Mouse (Mus musculus) hindbrain, embryonic 13.5 days (tissue): ENCODE data around the gene Rnpc3. TPM values are rescaled to one million over a fixed set of nuclear protein-coding genes. Genes with fewer than 3 reads are reported as not detected.
A peak's percentile ranks its signal among the peaks of the same experiment; 100 is the strongest.
"Not testable (repeated sequence)": the region's sequence is repeated elsewhere in the genome, so short reads cannot be mapped to it uniquely, and the experiment has no call there.

ENCODE experiments used
- ATAC-seq: fragments of 200-750 bp; cut with Nextera tagmentation; 2 replicates; pipeline ENCODE4 v1.8.0; 2017; ENCODE audit warnings: moderate TSS enrichment; ENCODE audit not compliant: low FRiP score
- H3K27ac ChIP-seq: fragments of 300-500 bp; sonication (generic); 2 replicates; pipeline ENCODE4 v1.5.1; 2015; ENCODE audit warnings: inconsistent platforms, mild to moderate bottlenecking, moderate library complexity
- H3K27me3 ChIP-seq: fragments of 300-500 bp; sonication (generic); 2 replicates; pipeline ENCODE4 v1.6.1; 2015; ENCODE audit warnings: mild to moderate bottlenecking, inconsistent platforms
- H3K36me3 ChIP-seq: fragments of 300-500 bp; sonication (generic); 2 replicates; pipeline ENCODE4 v1.6.1; 2015; ENCODE audit warnings: mild to moderate bottlenecking, inconsistent platforms
- H3K4me1 ChIP-seq: fragments of 300-500 bp; sonication (generic); replicated peaks from 2 replicates; pipeline ENCODE4 v1.6.1; 2015; ENCODE audit warnings: inconsistent platforms
- H3K4me2 ChIP-seq: fragments of 300-500 bp; sonication (generic); 2 replicates; pipeline ENCODE4 v1.6.1; 2015; ENCODE audit warnings: inconsistent platforms, mild to moderate bottlenecking, moderate library complexity
- H3K4me3 ChIP-seq: fragments of 300-500 bp; sonication (generic); 2 replicates; pipeline ENCODE4 v1.5.1; 2015; ENCODE audit warnings: mild to moderate bottlenecking, inconsistent platforms
- H3K9ac ChIP-seq: fragments of 300-500 bp; sonication (generic); 2 replicates; pipeline ENCODE4 v1.6.1; 2015; ENCODE audit warnings: mild to moderate bottlenecking, inconsistent platforms
- H3K9me3 ChIP-seq: fragments of 300-500 bp; sonication (generic); 2 replicates; pipeline ENCODE4 v1.6.1; 2016; ENCODE audit warnings: inconsistent platforms
- WGBS: fragments of 180-500 bp; shearing (Covaris S2); methylation state at CpG from one replicate; pipeline ENCODE4 v1.1.7; 2015; 5-methylcytosine and 5-hydroxymethylcytosine counted together
- polyA plus RNA-seq: library from polyadenylated mRNA; unstranded; fragments of >200 nt; fragmentation: Nextera tagmentation; extraction: Ambion mirVana; gene quantifications from 2 replicates; pipeline ENCODE4 v1.2.1, GENCODE M21; 2015

Gene Rnpc3
- 55.6 and 59.6 TPM in 2 replicates for polyA plus RNA-seq

DNA sequence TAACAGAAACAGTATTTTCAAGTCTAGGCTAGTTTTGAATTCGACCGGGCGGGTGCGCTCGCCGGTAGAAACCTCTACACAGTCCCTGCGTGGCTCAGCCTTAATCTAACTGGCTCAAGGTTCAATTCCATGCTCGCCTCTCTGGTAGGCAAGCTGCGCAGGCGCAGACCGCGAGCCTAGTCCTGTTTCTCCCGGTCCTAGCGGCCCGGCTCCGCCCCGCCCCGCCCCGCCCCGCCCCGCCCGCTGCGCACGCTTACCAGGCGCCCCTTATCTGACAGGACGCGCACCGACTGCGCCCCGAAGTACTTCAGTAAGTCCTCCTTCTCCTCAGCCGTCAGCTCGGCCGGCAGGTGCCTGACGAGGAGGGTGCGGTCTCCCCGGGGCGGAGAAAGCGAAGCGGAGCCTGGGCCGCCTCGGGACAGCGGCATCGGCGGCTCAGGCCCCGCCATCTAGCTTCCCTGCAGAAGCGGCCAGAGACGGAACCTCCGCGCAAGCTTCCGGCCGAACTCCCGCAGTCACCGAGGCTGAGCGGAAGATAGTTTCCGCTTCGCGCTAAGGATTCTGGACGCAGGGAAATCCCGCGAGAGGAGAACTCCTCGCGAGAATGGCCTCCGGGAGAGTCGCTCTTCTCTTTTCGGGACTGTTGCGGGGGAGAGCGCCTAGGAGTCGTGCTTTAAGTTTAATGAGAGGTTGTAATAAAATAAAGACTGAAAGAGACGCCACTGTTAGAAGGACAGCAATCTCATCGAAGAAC is at the start of gene Rnpc3:
TSS of gene Rnpc3 (minus strand) at position 544 of the 754 bp plus-strand sequence.
- ATAC-seq: peak; percentile 98
- H3K4me1 ChIP-seq: peaks cover 11% of the 10 kb centered on the region
- under 1% methylated on average over 66 of the region's 70 CpGs for WGBS
- peak within 1 kb of the TSS; percentile 84 for H3K4me2 ChIP-seq
- H3K27me3 ChIP-seq: no peaks in the 10 kb centered on the region
- H3K9me3 ChIP-seq: no peaks in the 10 kb centered on the region
- peak within 1 kb of the TSS; percentile 98 for H3K27ac ChIP-seq
- peak within 1 kb of the TSS; percentile 81 for H3K9ac ChIP-seq
- peaks cover 11% of the 10 kb centered on the region for H3K36me3 ChIP-seq
- H3K4me3 ChIP-seq: peak within 1 kb of the TSS; percentile 58

DNA sequence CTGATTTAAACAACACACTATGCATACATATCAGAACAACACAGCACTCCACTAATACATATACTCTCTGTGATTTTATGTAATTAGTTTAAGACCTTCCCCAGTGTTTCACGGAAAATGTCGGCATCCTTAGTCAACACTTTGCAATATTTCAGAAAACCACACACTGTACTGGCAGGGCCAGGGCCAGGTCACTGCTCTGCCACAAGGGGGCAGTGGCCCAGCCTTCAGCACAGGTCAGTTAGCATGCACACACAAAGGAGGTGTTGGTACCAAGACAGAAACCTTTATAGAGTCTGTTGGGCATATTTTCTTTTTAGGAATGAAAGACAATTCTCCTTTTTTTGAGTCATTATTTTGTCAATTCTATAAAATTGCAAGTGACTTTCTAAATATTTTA is 27.0 kb upstream of the Rnpc3 start:
- ATAC-seq: peak; percentile 71
- no peaks in the 10 kb centered on the region for H3K9me3 ChIP-seq
- H3K4me3 ChIP-seq: no peak overlapping the region
- H3K4me2 ChIP-seq: no peak overlapping the region
- no peak overlapping the region for H3K27ac ChIP-seq
- WGBS: 72% methylated on average over 2 of the region's 2 CpGs
- H3K9ac ChIP-seq: no peak overlapping the region
- no peaks in the 10 kb centered on the region for H3K36me3 ChIP-seq
- no peaks in the 10 kb centered on the region for H3K27me3 ChIP-seq
- H3K4me1 ChIP-seq: no peaks in the 10 kb centered on the region

DNA sequence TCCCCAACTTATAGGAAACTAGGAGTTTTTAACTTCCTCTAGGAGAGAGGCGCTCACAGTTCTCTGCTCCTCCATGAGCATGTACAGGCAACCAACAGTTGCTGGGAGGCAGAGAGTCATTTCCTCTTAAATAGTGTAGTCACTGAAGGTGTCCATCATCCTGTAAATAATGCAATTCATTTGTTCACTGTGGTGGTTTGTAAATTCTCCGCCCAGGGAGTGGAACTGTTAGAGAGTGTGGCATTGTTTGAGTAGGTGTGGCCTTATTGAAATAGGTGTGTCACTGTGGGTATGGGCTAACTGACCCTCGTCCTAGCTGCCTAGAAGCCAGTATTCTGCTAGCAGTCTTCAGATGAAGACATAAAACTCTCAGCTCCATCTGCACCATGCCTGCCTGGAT is 24.4 kb upstream of the Rnpc3 start:
- WGBS: 85% methylated on average over 3 of the region's 3 CpGs
- ATAC-seq: no peak
- Histone ChIP-seq H3K4me2 (no peak overlapping the region), H3K9me3 (no peaks in the 10 kb centered on the region), H3K9ac (no peak overlapping the region), H3K4me3 (no peak overlapping the region), H3K36me3 (no peaks in the 10 kb centered on the region), H3K27ac (no peak overlapping the region), H3K27me3 (no peaks in the 10 kb centered on the region), H3K4me1 (no peaks in the 10 kb centered on the region)

DNA sequence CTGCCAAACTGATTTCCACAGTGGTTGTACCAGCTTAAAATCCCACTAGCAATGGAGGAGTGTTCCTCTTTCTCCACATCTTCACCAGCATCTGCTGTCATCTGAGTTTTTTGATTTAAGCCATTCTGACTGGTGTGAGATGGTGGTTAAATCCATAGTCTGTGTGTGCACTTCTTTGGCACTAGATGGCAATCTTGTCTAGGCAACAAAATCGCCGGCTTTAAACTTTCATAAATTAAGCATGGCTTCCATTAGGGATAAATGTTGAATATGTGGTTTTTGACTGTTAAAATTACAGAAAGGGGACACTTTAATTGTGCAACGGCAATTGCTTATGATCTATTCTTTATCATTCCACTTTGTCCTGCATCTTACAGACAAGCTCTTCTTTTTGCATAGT is 21.4 kb upstream of the Rnpc3 start:
- H3K4me2 ChIP-seq, H3K36me3 ChIP-seq, H3K9me3 ChIP-seq, H3K4me1 ChIP-seq, H3K4me3 ChIP-seq, H3K27me3 ChIP-seq, H3K9ac ChIP-seq, H3K27ac ChIP-seq, ATAC-seq: not testable (repeated sequence)
- WGBS: 49% methylated on average over 3 of the region's 3 CpGs

DNA sequence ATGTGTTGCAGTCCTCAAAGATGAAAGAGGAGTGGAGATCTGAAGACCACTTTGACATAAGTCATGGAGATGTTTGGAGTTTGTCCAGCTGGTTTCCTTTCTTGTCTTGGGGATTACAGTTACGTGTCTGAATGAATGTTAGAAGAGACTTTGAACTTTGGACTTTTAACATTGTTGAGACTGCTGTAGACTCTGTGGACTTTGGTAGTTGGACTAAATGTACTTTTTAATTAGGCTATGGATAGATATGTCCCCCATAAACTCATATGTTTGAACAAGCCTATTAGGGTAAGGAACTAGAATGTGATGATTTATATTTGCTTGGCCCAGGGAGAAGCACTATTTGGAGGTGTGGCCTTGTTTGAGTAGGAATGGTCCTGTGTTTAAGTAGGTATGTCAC is 9.6 kb upstream of the Rnpc3 start:
- WGBS: 96% methylated on average over 1 of the region's 1 CpGs
- Histone ChIP-seq H3K4me2 (no peak overlapping the region), H3K36me3 (no peaks in the 10 kb centered on the region), H3K27me3 (no peaks in the 10 kb centered on the region), H3K9me3 (no peaks in the 10 kb centered on the region), H3K4me1 (no peaks in the 10 kb centered on the region), H3K9ac (no peak overlapping the region), H3K27ac (no peak overlapping the region), H3K4me3 (no peak overlapping the region)
- no peak for ATAC-seq

DNA sequence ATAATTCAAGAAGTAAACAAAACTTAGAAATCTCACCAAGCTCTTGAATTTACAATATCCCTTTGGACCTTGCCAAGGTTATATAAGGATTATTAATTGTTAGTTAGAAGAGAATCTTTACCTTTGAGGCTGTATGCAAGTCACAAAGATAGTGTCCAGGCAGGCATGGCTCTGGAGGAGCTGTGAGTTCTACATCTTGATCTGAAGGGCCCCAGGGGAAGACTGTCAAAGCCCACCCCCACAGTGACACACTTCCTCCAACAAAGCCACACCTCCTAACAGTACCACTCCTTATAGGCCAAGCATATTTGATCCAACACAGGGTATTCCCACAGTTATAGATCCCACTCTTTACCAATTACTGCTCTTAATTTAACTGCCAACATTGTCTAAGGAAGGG is 4.3 kb upstream of the Rnpc3 start:
- no peaks in the 10 kb centered on the region for H3K27me3 ChIP-seq
- no peak overlapping the region for H3K4me2 ChIP-seq
- ATAC-seq: no peak
- H3K36me3 ChIP-seq: no peaks in the 10 kb centered on the region
- H3K4me3 ChIP-seq: no peak overlapping the region
- H3K9me3 ChIP-seq: no peaks in the 10 kb centered on the region
- no peak overlapping the region for H3K27ac ChIP-seq
- peaks cover 6% of the 10 kb centered on the region for H3K4me1 ChIP-seq
- H3K9ac ChIP-seq: no peak overlapping the region

DNA sequence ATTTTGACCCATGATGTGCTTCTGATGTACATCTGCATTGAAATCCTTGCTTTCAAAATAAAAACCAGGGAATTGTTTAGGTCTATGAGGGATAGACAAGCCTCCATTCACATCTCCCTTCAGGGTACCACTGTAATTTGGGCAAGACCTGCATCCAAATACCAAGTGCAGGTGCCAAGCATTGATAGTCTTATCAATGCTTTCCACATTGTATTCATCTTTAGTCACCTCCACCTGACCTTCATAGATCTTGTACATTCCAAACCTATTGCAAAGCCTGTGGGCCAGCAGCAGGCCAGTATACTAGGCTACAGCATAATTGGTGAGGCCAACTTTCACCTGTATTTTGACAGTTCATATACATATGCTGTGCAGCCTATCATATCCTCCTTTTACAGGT is 1.7 kb upstream of the Rnpc3 start:
- no peak for ATAC-seq
- H3K9me3 ChIP-seq: no peaks in the 10 kb centered on the region
- H3K9ac ChIP-seq: no peak overlapping the region

DNA sequence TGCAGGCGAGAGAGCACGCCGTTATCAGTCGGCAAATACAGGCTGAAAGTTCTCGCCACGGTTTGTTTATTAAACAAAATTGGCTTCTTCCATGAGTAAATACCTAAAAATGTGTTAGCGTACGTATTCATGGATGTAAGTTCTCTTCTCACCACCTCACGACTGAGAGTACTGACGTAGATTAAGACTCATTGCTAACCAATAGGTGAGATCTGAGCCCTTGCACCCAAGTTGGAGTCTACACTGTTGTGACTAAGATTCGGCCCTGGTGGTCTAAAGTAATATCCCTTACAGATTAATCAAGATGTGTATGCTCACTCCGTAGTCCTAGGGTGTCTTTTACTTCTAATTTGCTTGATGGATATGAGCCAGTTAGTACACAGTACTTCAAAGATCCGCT is 615 bp upstream of the Rnpc3 start:
- Histone ChIP-seq H3K9ac (peak overlapping the region; percentile 81), H3K36me3 (peaks cover 10% of the 10 kb centered on the region), H3K27ac (peak overlapping the region; percentile 98), H3K4me3 (peak overlapping the region; percentile 58), H3K4me2 (peak overlapping the region; percentile 84), H3K9me3 (no peaks in the 10 kb centered on the region), H3K4me1 (peaks cover 11% of the 10 kb centered on the region), H3K27me3 (no peaks in the 10 kb centered on the region)
- WGBS: 19% methylated on average over 13 of the region's 13 CpGs
- no peak for ATAC-seq

More for the DNA sequence above, 1.7 kb upstream of the Rnpc3 start:
- Histone ChIP-seq H3K4me2 (no peak overlapping the region), H3K27ac (no peak overlapping the region), H3K27me3 (no peaks in the 10 kb centered on the region), H3K36me3 (peaks cover 4% of the 10 kb centered on the region), H3K4me1 (peaks cover 11% of the 10 kb centered on the region), H3K4me3 (no peak overlapping the region)

DNA sequence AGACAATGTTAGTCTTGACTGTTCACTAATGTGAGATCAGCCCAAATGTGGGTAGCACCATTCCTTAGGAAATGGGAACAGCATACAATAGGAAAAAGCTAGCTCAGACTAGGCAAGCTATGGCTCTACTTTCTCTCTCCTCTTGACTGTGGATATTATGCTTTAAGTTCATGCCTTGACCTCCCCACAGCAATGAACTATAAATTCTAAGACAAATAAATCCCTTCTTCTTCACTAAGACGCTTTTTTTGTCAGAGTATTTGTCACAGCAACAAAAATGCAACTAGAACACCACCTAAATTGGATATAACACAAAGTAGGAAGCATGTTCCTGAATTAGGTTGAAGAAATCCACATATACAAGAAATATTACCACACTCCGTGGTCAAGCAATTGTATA is 23.4 kb downstream of the Rnpc3 start, which contains the start of gene Amy1:
TSS of gene Amy1 (minus strand) at position 101 of the 400 bp plus-strand sequence.
- WGBS: 96% methylated on average over 2 of the region's 2 CpGs
- Histone ChIP-seq H3K36me3 (peaks cover 34% of the 10 kb centered on the region), H3K4me1 (no peaks in the 10 kb centered on the region), H3K27me3 (no peaks in the 10 kb centered on the region), H3K27ac (no peak within 1 kb of the TSS), H3K4me3 (no peak within 1 kb of the TSS), H3K4me2 (no peak within 1 kb of the TSS), H3K9me3 (no peaks in the 10 kb centered on the region), H3K9ac (no peak within 1 kb of the TSS)
- no peak for ATAC-seq

DNA sequence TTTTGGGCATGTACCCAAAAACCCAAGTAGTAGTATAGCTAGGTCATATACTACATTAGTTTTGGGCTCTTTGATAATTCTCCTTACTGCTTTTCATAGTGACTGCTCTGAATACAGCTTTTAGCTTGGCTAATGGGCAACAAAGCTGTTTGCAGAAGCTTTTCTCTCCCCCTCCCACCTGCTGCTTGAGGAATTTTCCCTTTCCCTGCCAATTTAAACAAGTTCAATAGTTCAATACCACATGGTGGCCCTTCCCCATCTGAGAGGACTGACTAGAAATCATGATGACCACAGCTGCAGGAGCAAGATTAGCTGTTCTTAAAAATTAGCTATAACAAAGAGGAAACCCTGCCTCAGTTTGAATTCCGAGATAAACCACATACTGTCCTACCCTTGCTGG is 39.1 kb downstream of the Rnpc3 start:
- Histone ChIP-seq H3K4me2 (no peak overlapping the region), H3K27me3 (no peaks in the 10 kb centered on the region), H3K4me3 (no peak overlapping the region), H3K9ac (no peak overlapping the region), H3K36me3 (peaks cover 13% of the 10 kb centered on the region), H3K9me3 (no peaks in the 10 kb centered on the region), H3K27ac (no peak overlapping the region), H3K4me1 (no peaks in the 10 kb centered on the region)
- WGBS: 62% methylated on average over 1 of the region's 1 CpGs
- ATAC-seq: no peak

DNA sequence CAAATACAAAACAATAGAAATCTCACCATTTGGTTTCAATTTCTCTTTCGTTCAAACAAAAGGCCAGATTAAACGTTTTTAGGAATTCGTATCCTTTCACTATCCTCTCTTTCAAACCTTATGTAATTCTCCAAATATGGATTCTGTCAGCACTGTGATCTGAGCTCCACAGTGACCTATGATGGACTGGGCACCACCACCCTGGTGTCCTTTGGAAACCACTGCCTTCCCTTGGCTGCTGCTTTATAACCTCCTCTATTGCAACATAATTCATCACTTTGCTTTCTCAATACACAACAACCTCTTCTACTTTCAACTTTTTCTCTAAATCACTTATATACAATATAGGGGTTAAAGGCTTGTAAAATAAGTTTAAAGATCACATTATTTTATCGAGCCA is 55.4 kb downstream of the Rnpc3 start:
- Histone ChIP-seq H3K36me3 (no peaks in the 10 kb centered on the region), H3K4me2 (no peak overlapping the region), H3K9me3 (no peaks in the 10 kb centered on the region), H3K4me3 (no peak overlapping the region), H3K27ac (no peak overlapping the region), H3K9ac (no peak overlapping the region), H3K4me1 (no peaks in the 10 kb centered on the region), H3K27me3 (no peaks in the 10 kb centered on the region)
- 85% methylated on average over 4 of the region's 4 CpGs for WGBS
- ATAC-seq: no peak

DNA sequence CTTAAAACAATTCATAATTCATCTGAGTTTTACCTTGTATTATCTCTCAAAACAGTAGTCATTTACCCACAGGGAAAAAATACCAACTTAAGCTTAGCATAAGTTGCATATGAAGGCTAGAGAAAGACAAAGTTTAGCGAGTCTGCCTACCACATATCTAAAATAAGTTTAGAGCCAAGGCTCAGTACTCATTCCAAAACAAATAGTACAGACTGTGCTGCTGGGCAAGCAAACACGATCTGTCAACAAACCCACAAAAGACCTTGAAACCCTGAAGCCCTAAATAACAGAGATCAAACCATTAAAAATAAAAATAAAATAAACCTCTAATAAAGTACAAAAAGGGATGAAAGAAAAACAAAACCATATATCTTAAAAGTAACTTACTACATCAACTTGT is 55.8 kb downstream of the Rnpc3 start:
- Histone ChIP-seq H3K9ac (no peak overlapping the region), H3K4me2 (no peak overlapping the region), H3K27me3 (no peaks in the 10 kb centered on the region), H3K4me3 (no peak overlapping the region), H3K9me3 (no peaks in the 10 kb centered on the region), H3K27ac (no peak overlapping the region), H3K36me3 (no peaks in the 10 kb centered on the region), H3K4me1 (no peaks in the 10 kb centered on the region)
- ATAC-seq: no peak
- WGBS: 83% methylated on average over 2 of the region's 2 CpGs

DNA sequence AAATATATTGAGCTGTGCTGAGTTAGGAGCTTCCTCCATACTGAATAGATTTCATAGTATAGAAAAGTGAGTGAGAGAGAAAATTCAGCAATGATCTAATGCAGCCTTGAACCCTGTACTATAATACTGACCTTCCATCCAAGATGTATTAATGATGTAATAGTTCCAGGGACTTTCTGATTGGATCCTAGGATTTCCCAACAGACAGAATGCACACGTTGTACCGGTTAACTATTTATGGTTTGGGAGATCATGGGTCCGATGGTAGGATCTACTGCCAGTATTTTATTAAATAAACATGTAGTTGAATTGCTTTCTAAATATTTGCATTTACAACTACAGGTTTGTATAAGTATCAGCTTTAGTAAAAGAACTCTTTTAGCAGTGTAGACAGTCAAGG is 57.8 kb downstream of the Rnpc3 start:
- no peaks in the 10 kb centered on the region for H3K4me1 ChIP-seq
- H3K27ac ChIP-seq: no peak overlapping the region
- WGBS: 86% methylated on average over 3 of the region's 3 CpGs
- ATAC-seq: no peak
- H3K9ac ChIP-seq: no peak overlapping the region
- no peak overlapping the region for H3K4me3 ChIP-seq
- H3K36me3 ChIP-seq: no peaks in the 10 kb centered on the region
- no peak overlapping the region for H3K4me2 ChIP-seq
- no peaks in the 10 kb centered on the region for H3K9me3 ChIP-seq
- no peaks in the 10 kb centered on the region for H3K27me3 ChIP-seq
